Mouse (Mus musculus) gastrocnemius, adult 2 months (tissue): Measurements from ENCODE around the gene Ptpro. TPM values are rescaled to one million over a fixed set of nuclear protein-coding genes. Genes with fewer than 3 reads are reported as not detected.

Experiments used
- DNase-seq: peaks from one replicate; pipeline ENCODE4 v3.0.0; 2022
- H3K27ac ChIP-seq: fragments of 200-600 bp; 2 replicates; pipeline ENCODE4 v1.8.1; 2022; ENCODE audit warnings: mild to moderate bottlenecking
- H3K4me3 ChIP-seq: fragments of 200-600 bp; 2 replicates; pipeline ENCODE4 v1.8.1; 2022; ENCODE audit warnings: mild to moderate bottlenecking, moderate library complexity
- CTCF ChIP-seq: fragments of 200-600 bp; IDR thresholded peaks from 2 replicates; pipeline ENCODE4 v1.8.1; 2022; ENCODE audit warnings: antibody characterized with exemption, mild to moderate bottlenecking, moderate library complexity
- intact Hi-C: fragments of 180-260 bp; cut with DNase I; formaldehyde crosslinking; loops from one replicate; pipeline ENCODE4 v1.15.1; 2025
- total RNA-seq, 2 experiments: library from RNA; stranded (reverse); gene quantifications; 2 replicates each; pipeline ENCODE4 v1.2.3; 2021

Ptpro gene
- total RNA-seq, 2 experiments from 2014 or later = 0.26 to 0.73 TPM

- Histone ChIP-seq H3K27ac (no peak overlapping the region), H3K4me3 (no peak overlapping the region)
- intact Hi-C loops = no loop called here
- no peak for TF ChIP-seq CTCF
- DNase-seq = no peak
Measured at GRCm38 (mm10) chr6:137370745-137371144, 118.6 kb downstream of the Ptpro start.

DNA sequence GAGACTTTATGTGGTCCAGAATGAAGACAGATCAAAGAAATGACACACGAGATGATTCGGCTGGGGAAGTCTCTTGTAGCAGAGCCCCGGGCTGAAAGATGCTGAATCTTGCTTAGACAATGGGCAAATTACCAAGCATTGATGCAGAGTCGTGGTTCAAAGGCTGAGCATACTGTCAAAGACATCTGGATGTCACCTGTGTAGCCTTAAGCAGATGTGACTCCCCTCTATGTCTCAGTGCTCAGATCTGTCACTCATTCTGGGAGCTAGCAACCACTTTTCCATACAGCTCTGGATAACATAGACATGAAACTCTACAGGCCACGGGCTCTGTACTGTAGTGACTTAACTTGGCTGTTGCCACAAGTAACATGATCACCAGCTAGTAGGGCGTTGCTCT lies 119.3 kb downstream of the Ptpro start:
- no peak overlapping the region for H3K27ac ChIP-seq
- intact Hi-C loops = no loop called here
- no peak for DNase-seq
- no peak overlapping the region for H3K4me3 ChIP-seq
- no peak for TF ChIP-seq CTCF

- H3K4me3 ChIP-seq = no peak overlapping the region
- DNase-seq = no peak
- H3K27ac ChIP-seq = no peak overlapping the region
- no peak for TF ChIP-seq CTCF
- intact Hi-C loops = no loop called here
Measured at GRCm38 (mm10) chr6:137373920-137374319, 121.8 kb downstream of the Ptpro start.

DNA sequence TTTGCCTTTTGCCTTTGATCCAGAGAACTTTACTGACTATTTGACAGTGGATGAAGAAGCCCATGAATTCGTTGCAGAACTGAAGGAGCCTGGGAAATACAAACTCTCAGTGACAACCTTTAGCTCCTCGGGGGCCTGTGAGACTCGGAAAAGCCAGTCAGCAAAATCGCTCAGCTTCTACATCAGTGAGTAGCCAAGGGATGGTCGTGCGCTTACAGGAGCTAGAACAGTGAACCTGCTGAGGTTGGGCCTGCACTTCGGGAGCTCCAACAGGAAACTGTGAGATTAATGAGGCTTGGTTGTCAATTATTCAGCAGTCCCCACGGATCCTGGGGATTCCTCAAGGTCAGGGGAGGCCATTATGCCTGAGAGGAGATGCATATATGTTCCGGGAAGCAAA lies 130.4 kb downstream of the Ptpro start:
- no peak overlapping the region for H3K27ac ChIP-seq
- TF ChIP-seq CTCF = no peak
- DNase-seq = no peak
- H3K4me3 ChIP-seq = no peak overlapping the region
- intact Hi-C loops = no loop called here

GRCm38 (mm10) chr6:137386344-137386743 lies 134.2 kb downstream of the Ptpro start:
- no peak overlapping the region for H3K27ac ChIP-seq
- no peak overlapping the region for H3K4me3 ChIP-seq
- no peak for TF ChIP-seq CTCF
- intact Hi-C loops = no loop called here
- DNase-seq = peak; percentile 31

DNA sequence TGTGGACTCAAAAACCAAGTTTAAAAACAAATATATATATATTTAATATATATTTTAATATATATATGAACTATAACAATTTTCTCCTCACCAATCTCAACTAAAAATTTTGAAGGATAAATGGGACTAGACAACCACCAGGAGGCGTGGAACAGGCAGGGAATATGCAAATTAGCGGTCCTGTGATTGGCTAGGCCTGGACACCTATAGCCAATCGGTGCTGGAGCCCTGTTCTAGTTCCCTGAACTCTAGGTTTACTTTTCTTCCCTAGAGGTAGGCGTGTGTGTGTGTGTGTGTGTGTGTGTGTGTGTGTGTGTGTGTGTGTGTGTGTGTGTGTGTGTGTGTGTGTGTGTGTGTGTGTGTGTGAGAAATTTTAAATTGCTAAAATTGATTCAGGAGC lies 134.8 kb downstream of the Ptpro start:
- Histone ChIP-seq H3K27ac (no peak overlapping the region), H3K4me3 (no peak overlapping the region)
- intact Hi-C loops = no loop called here
- no peak for DNase-seq
- no peak for TF ChIP-seq CTCF

- no peak overlapping the region for H3K27ac ChIP-seq
- no peak for TF ChIP-seq CTCF
- intact Hi-C loops = loop anchor here (5.0 kb wide), 1 partner anchor 188 kb away; no protein-coding TSS in a partner anchor
- DNase-seq = no peak
- H3K4me3 ChIP-seq = no peak overlapping the region
Measured at GRCm38 (mm10) chr6:137395075-137395474, 143.0 kb downstream of the Ptpro start.

DNA sequence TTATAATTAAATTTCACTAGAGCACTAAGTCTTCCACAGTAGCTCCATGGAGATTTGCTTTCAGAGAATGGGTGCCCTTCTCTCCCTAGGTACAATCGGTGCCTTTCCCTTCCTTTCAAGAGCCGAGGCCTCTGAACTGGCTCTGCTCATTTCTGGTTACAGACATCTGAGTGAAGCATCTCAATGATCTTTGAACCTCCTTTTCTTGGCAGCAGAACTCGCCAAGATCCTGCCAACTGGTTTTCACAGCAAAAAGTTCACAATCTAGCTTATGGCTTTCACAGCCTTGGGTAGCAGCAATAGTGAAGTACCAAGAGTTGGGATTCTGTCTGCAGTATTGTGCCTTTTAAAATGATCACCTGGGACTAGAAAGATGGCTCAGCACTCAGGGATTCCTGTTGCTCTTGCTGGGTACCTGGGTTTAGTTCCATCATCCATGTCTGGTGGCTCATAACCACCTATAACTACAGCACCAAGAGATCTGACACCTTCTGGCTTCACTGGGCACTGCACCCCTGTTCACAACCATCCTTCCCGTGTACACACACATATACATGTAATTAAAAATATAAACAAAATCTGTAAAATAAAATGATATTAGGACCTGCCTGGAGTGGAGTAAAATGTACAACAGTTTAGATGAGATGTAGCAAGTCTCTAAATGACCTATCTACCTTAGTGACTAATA lies 144.1 kb downstream of the Ptpro start:
- no peak for TF ChIP-seq CTCF
- intact Hi-C loops = loop anchor here (5.0 kb wide), 1 partner anchor 189 kb away; no protein-coding TSS in a partner anchor
- Histone ChIP-seq H3K27ac (no peak overlapping the region), H3K4me3 (no peak overlapping the region)
- DNase-seq = no peak

GRCm38 (mm10) chr6:137397358-137397757 lies 145.2 kb downstream of the Ptpro start:
- Histone ChIP-seq H3K27ac (no peak overlapping the region), H3K4me3 (no peak overlapping the region)
- intact Hi-C loops = loop anchor here (5.0 kb wide), 1 partner anchor 190 kb away; no protein-coding TSS in a partner anchor
- peak; percentile 16; the same call in 1 of the 2 replicates for TF ChIP-seq CTCF
- no peak for DNase-seq

- Histone ChIP-seq H3K4me3 (no peak overlapping the region), H3K27ac (no peak overlapping the region)
- DNase-seq = no peak
- intact Hi-C loops = no loop called here
- no peak for TF ChIP-seq CTCF
Measured at GRCm38 (mm10) chr6:137404196-137404595, 152.1 kb downstream of the Ptpro start.

- no peak for DNase-seq
- no peak overlapping the region for H3K4me3 ChIP-seq
- H3K27ac ChIP-seq = no peak overlapping the region
- intact Hi-C loops = no loop called here
- TF ChIP-seq CTCF = no peak
Measured at GRCm38 (mm10) chr6:137405690-137406089, 153.6 kb downstream of the Ptpro start.

GRCm38 (mm10) chr6:137410510-137410909 lies 158.4 kb downstream of the Ptpro start:
- DNase-seq = no peak
- no peak for TF ChIP-seq CTCF
- H3K4me3 ChIP-seq = no peak overlapping the region
- intact Hi-C loops = no loop called here
- H3K27ac ChIP-seq = no peak overlapping the region

DNA sequence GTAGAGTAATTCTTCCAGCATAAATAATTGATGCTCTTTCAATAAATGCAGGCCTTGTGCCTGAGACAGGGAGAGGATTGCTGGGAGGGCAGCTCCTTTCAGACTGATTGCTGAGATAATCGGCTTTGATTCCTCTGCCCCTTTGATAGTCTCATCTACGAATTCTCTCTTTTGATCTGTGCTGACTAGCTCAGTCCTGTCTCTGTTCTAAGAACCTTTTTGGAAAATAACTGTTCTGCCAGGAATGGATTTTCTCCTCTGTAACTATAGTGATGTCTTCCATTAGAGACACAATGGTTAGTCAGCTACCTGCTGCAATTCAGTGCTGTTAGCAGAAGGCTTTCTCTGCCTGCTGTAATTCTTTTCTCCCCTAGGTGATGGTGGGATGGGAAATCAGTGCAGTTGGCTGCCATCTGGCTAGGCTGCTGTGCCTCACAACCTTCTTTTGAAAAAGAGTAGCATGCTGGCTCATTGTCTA lies 159.8 kb downstream of the Ptpro start:
- TF ChIP-seq CTCF = no peak
- H3K4me3 ChIP-seq = peak overlapping the region; percentile 24
- intact Hi-C loops = no loop called here
- DNase-seq = no peak
- H3K27ac ChIP-seq = no peak overlapping the region

DNA sequence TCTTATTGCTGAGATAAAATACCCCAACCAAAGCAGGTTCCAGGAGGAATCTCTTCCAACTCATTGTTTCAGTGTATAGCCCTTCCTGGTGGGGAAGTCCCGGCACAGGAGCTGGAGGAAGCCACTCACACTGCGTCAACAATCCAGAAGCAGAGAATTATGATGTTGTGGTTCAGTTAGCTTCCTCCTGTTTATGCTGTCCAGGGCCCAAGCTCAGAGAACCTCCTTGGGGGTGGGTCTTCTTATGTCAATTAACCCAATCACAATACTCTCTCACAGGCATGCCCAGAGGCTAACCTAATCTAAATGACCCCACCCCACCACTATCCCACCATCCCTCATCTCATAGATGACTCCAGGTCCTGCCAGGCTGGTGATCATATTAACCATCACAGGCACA lies 160.9 kb downstream of the Ptpro start:
- Histone ChIP-seq H3K4me3 (no peak overlapping the region), H3K27ac (no peak overlapping the region)
- intact Hi-C loops = no loop called here
- DNase-seq = no peak
- TF ChIP-seq CTCF = no peak
